Mouse (Mus musculus): ENCODE results near the gene Rbpj. TPM values are rescaled to one million over a fixed set of nuclear protein-coding genes. Genes with fewer than 3 reads are reported as not detected.

Rbpj gene
- polyA plus RNA-seq, 1 experiment from 2014 or later, result 67.9 TPM

DNA sequence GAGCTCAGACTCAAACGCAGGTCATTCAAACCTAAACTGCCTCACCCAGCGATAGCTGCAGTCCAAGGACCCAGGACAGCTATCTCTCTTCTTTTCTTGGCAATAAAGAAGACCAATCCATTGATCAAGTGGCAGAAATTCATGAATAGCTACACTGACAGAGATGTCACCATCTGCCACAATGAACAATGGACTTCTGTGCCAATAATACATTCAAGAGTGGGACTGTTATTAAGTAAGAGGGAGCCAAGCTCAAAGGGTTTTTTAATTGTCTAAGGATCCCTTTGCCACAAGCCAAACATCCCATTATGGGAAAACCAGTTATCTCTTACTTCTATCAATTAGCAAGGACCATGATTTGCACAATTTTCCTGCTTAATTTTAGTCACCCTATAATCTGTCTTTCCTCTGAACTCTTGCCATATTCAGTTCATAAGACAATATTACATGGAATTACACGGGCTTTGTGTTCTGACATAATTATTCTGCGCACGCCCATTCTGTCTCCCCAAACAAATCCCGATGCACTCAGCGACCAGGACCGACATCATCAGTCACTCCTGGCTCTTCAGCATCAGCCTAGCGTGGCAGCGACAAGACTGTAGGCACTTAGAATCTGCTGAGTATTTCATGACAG is 34.7 kb downstream of the Rbpj start:
- WGBS, result 60% methylated on average over 10 of the region's 10 CpGs
- no peak overlapping the region for H3K4me3 ChIP-seq (replicated peaks)
- no peak for ATAC-seq (ENCODE audit: low FRiP score)
- H3K36me3 ChIP-seq (replicated peaks), result no peaks in the 10 kb centered on the region
- no peak overlapping the region for H3K9ac ChIP-seq
- no peak overlapping the region for H3K4me2 ChIP-seq
- no peak overlapping the region for H3K27ac ChIP-seq
- no peaks in the 10 kb centered on the region for H3K27me3 ChIP-seq
- H3K9me3 ChIP-seq, result no peaks in the 10 kb centered on the region
- H3K4me1 ChIP-seq, result 0 out of 2 replicates have a peak, but pooled peaks cover 7% of the 10 kb centered on the region

DNA sequence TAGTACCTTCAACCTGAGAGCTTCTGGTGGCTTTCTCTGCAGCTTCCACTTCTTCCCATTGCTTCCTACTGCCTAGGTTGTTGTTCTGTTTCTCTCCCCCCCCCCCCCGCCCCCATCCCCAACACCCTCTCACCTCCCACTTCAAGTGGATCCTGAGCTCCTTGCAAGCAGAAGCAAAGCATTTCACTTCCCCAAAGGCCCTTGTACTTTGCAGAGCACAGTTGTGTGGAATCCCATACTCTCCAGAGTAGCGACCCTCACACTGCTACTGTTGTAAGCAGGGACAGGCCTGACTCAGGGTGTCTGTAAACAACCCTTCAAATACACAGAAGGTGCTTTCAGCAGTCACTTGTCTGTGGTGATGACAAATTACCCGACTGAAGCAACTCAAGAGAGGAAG is 37.3 kb downstream of the Rbpj start:
- ATAC-seq (ENCODE audit: low FRiP score), result no peak
- no peak overlapping the region for H3K9ac ChIP-seq
- H3K27ac ChIP-seq, result no peak overlapping the region
- H3K36me3 ChIP-seq (replicated peaks), result no peaks in the 10 kb centered on the region
- H3K4me1 ChIP-seq, result 0 out of 2 replicates have a peak, but pooled peaks cover 7% of the 10 kb centered on the region
- no peak overlapping the region for H3K4me3 ChIP-seq (replicated peaks)
- 80% methylated on average over 2 of the region's 3 CpGs for WGBS
- no peaks in the 10 kb centered on the region for H3K9me3 ChIP-seq
- no peak overlapping the region for H3K4me2 ChIP-seq
- no peaks in the 10 kb centered on the region for H3K27me3 ChIP-seq

DNA sequence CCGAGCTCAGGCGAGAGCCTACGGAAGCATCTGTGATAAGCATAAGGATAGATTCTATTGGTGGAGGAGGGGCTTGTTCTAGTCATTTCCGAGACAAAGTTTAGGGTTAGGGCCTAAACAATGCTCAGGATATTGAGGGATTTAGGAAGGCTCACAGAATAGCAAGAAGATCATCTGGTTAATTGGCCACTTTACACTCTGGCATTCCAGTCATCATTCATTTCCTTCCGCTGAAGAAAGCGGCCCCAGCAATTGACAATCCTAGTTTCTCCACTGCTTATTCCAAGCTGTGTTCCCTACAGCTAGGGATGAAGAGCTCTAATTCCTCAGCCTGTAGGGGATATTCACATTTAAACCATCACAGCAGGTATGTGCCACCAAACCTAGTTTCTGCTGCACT is 39.8 kb downstream of the Rbpj start:
- Histone ChIP-seq H3K9me3 (no peaks in the 10 kb centered on the region), H3K27me3 (no peaks in the 10 kb centered on the region), H3K27ac (no peak overlapping the region), H3K4me2 (no peak overlapping the region), H3K9ac (no peak overlapping the region), H3K4me3 (replicated peaks) (no peak overlapping the region), H3K4me1 (0 out of 2 replicates have a peak, but pooled peaks cover 3% of the 10 kb centered on the region), H3K36me3 (replicated peaks) (no peaks in the 10 kb centered on the region)
- 77% methylated on average over 6 of the region's 6 CpGs for WGBS
- ATAC-seq (ENCODE audit: low FRiP score), result no peak

DNA sequence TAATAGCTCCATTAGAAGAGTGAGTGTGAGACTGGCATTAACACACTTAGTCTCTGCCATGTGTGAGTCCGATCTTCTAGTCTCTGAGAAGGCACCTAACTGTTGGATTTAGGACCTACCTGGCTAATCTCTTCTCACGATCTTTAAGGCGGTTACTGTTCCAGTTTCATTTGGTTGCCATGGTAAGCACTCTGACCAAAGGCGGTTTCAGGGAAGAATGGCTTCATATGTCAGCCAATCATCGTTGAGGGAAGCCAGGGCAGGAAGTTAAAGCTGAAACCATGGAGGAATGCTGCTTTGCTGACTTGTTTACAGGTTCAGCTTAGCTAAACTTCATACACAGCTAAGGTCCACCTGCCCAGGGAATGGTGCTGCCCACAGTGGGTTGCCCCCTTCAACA is 41.4 kb downstream of the Rbpj start:
- Histone ChIP-seq H3K27ac (no peak overlapping the region), H3K4me3 (replicated peaks) (no peak overlapping the region), H3K9me3 (no peaks in the 10 kb centered on the region), H3K4me2 (no peak overlapping the region), H3K27me3 (no peaks in the 10 kb centered on the region), H3K36me3 (replicated peaks) (no peaks in the 10 kb centered on the region), H3K9ac (no peak overlapping the region), H3K4me1 (no peaks in the 10 kb centered on the region)
- 90% methylated on average over 5 of the region's 5 CpGs for WGBS
- ATAC-seq (ENCODE audit: low FRiP score), result no peak

DNA sequence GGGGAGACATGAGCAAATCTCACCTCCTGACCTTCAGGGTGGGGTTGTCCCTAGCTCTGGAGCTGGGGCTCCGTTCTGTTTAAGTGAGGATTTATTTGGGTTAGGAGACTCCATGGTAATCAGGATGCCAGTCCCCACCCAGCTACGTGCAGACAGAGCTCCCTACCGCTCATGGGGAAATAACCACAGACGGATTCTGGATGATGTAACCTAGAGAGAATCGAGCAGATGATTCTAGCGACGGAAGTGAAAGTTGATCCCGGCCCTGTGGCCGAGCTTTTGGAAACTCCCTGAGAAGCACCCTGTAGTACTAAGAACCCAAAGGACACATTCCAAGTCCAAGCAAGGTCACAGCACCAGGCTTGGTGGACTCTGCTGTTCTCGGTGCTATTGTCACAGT is 43.5 kb downstream of the Rbpj start:
- Histone ChIP-seq H3K36me3 (replicated peaks) (no peaks in the 10 kb centered on the region), H3K9ac (no peak overlapping the region), H3K27me3 (no peaks in the 10 kb centered on the region), H3K27ac (no peak overlapping the region), H3K4me3 (replicated peaks) (no peak overlapping the region), H3K4me2 (no peak overlapping the region), H3K4me1 (no peaks in the 10 kb centered on the region), H3K9me3 (no peaks in the 10 kb centered on the region)
- ATAC-seq (ENCODE audit: low FRiP score), result no peak
- 91% methylated on average over 10 of the region's 10 CpGs for WGBS

DNA sequence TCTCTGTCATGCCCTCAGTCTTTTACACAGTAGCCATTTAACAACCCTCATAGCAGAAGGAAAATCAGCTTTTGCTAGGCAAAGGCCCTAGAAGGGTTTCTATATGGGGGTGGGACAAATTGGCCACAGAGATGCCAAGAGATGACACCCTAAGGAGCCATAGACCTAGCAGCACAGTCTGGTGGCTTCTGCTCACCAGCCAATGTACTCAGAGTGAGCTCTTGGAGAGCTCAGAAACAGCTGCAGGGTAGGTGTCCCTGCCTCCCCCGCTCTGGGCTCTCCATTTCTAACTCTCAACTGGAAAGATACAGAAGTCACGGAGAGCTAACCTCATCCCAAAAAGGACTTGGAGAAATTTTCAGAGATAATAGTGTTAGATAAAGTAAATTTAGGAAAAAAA is 44.0 kb downstream of the Rbpj start:
- no peak overlapping the region for H3K27ac ChIP-seq
- no peak for ATAC-seq (ENCODE audit: low FRiP score)
- H3K9ac ChIP-seq, result no peak overlapping the region
- H3K4me3 ChIP-seq (replicated peaks), result no peak overlapping the region
- no peaks in the 10 kb centered on the region for H3K36me3 ChIP-seq (replicated peaks)
- no peak overlapping the region for H3K4me2 ChIP-seq
- H3K9me3 ChIP-seq, result no peaks in the 10 kb centered on the region
- H3K27me3 ChIP-seq, result no peaks in the 10 kb centered on the region
- WGBS, result 92% methylated on average over 2 of the region's 2 CpGs
- no peaks in the 10 kb centered on the region for H3K4me1 ChIP-seq

DNA sequence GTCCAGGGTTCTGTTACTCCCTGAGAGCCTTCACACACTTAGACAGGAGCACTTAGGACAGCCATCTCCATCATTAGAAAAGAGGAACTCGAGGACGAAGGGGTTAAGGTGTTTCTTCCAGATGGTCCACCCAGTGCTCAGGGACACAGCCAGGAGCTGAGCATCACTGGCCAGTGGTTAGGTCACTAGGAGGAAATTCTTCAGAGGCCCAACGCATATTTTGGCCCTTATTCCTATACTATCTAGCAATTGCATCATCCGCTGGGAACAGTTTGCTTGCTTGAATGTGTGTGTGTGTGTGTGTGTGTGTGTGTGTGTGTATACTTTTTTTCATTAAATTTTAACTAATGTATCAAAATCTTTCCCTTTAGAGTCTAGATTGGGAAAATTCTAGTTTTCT is 45.5 kb downstream of the Rbpj start:
- H3K4me1 ChIP-seq, result no peaks in the 10 kb centered on the region
- no peak overlapping the region for H3K4me2 ChIP-seq
- H3K36me3 ChIP-seq (replicated peaks), result no peaks in the 10 kb centered on the region
- no peaks in the 10 kb centered on the region for H3K9me3 ChIP-seq
- no peak overlapping the region for H3K9ac ChIP-seq
- H3K27me3 ChIP-seq, result no peaks in the 10 kb centered on the region
- 96% methylated on average over 4 of the region's 4 CpGs for WGBS
- H3K4me3 ChIP-seq (replicated peaks), result no peak overlapping the region
- ATAC-seq (ENCODE audit: low FRiP score), result no peak
- no peak overlapping the region for H3K27ac ChIP-seq

DNA sequence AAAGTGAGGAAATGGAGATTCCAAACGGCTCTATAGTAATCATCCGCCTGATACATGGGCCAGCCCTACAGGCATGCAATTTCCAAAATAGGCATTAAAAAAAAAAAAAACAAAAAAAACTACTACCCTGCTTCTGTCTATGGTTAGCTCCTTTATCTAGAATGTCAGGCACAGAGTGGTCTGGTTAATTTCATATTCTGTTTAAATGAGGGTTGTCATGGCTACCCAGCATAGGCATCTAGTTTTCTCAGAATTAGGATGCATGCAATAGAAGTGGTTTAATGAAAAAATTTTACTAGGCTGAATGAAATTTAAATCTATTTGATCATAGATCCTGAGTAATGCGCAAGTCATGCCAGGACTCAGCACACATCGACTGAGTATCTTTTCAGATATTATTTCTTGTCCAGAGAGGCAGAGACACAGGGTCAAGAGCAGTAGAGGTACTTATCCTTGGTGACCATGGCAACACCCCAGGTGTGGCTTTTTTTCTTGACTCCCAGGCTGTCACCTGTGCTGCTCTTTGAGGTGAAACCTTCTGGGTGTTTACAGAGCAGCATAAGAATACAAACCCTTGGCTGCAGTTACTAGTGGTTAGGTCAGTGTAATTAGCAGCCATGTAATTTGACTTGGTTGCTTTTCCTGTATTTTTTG is 49.1 kb downstream of the Rbpj start:
- no peak for ATAC-seq (ENCODE audit: low FRiP score)

DNA sequence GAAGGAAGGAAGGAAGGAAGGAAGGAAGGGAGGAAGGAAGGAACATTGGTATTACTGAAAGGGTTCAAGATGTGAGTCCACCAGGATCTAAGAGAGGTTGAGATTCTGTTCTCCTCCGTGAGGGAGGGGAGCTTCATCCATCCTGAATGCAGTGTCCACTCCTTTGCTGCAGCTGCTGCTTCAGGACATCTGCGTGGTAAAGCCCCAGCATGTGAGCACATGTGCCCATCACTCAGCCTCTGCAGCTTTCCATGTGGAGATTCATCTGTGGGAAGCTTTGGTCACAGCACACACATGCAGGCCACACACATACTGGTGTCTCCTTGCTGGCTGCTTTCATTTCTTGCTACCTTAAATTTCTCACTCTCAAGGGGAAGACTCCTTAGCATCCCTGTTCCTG is 50.5 kb downstream of the Rbpj start:
- H3K36me3 ChIP-seq (replicated peaks), result no peaks in the 10 kb centered on the region
- no peaks in the 10 kb centered on the region for H3K9me3 ChIP-seq
- no peak for ATAC-seq (ENCODE audit: low FRiP score)
- 78% methylated on average over 2 of the region's 2 CpGs for WGBS
- H3K27me3 ChIP-seq, result no peaks in the 10 kb centered on the region
- no peak overlapping the region for H3K4me2 ChIP-seq
- H3K9ac ChIP-seq, result no peak overlapping the region
- no peak overlapping the region for H3K4me3 ChIP-seq (replicated peaks)
- no peaks in the 10 kb centered on the region for H3K4me1 ChIP-seq
- H3K27ac ChIP-seq, result no peak overlapping the region

More for the DNA sequence above, 49.1 kb downstream of the Rbpj start:
- Histone ChIP-seq H3K36me3 (replicated peaks) (no peaks in the 10 kb centered on the region), H3K4me3 (replicated peaks) (no peak overlapping the region), H3K4me2 (no peak overlapping the region), H3K27ac (no peak overlapping the region), H3K9ac (no peak overlapping the region), H3K4me1 (no peaks in the 10 kb centered on the region), H3K27me3 (no peaks in the 10 kb centered on the region), H3K9me3 (no peaks in the 10 kb centered on the region)
- 83% methylated on average over 4 of the region's 4 CpGs for WGBS

DNA sequence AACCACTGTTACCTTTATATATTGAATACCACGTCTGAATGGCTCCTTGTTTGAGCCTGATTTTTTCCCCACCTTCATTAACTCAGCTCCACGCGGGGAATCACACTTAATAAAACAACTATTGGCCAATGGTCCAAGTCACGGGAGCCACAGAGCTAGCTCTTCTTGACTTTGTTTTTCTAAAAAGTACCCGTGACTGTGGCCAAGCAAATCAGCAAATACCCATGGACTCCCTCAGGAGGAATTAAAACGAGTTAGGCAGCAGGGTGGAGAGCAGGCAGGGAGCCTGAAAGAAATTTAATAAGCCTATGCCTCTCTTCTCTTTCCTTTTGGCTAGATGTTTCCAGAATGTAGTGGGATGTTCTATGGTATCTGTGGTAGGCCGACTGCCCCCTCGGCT is 51.9 kb downstream of the Rbpj start:
- Histone ChIP-seq H3K4me3 (replicated peaks) (no peak overlapping the region), H3K36me3 (replicated peaks) (no peaks in the 10 kb centered on the region), H3K9me3 (no peaks in the 10 kb centered on the region), H3K27ac (no peak overlapping the region), H3K4me1 (peaks cover 2% of the 10 kb centered on the region; the same call in 1 of the 2 replicates), H3K27me3 (no peaks in the 10 kb centered on the region), H3K9ac (no peak overlapping the region), H3K4me2 (no peak overlapping the region)
- ATAC-seq (ENCODE audit: low FRiP score), result no peak
- WGBS, result 81% methylated on average over 8 of the region's 8 CpGs

DNA sequence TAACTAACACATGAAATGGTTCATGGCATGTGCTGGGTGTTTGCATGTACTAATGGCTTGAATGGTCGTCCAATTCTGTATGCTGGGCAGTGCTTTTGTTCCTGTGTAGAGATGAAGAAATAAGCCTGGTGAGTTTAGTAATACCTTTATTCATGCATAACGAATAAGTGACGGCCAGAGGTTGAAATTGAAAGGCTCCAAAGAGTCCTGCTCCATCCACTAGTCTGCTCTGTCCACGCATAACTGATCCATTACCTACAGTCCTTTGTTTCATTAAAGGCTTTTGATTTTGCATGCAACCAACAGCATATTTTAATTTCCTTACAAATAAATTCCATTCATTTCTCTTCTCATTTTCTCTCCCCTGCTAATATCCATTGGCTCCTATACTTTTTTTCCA is 53.2 kb downstream of the Rbpj start:
- no peak for ATAC-seq (ENCODE audit: low FRiP score)
- Histone ChIP-seq H3K4me1 (peaks cover 13% of the 10 kb centered on the region), H3K27me3 (no peaks in the 10 kb centered on the region)

DNA sequence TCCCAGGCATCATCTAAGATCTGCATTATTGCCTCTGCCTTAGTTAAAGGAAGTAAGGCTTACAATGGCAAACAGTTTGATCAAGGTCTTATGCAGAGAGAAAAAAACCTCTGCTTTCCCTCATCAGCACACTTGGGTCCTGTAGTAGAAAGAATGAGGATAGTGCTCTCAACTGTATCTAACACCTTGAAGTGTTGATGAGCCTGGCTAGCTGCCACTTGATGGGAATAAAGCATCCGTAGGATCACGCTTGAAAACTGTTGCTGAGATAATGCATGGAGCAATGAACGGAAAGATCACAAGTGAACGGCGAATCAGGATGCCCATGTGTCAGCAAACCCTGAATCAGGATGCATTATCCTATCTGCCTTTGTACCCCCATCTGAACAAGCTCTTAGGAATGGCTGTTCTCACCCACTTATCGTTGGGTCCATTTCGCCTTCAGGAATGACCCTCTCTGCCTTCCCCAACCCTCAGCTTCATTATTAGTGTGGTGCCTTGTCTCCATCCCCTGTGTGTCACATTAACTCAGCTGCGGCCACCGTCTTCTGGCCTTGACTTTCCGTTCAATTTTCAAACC is 54.1 kb downstream of the Rbpj start:
- no peaks in the 10 kb centered on the region for H3K36me3 ChIP-seq (replicated peaks)
- no peak overlapping the region for H3K27ac ChIP-seq
- H3K27me3 ChIP-seq, result no peaks in the 10 kb centered on the region
- H3K9ac ChIP-seq, result no peak overlapping the region
- no peak overlapping the region for H3K4me3 ChIP-seq (replicated peaks)
- peaks cover 13% of the 10 kb centered on the region for H3K4me1 ChIP-seq
- WGBS, result 85% methylated on average over 10 of the region's 10 CpGs
- no peak for ATAC-seq (ENCODE audit: low FRiP score)
- no peak overlapping the region for H3K4me2 ChIP-seq
- no peaks in the 10 kb centered on the region for H3K9me3 ChIP-seq

More for the DNA sequence above, 53.2 kb downstream of the Rbpj start:
- no peak overlapping the region for H3K4me2 ChIP-seq
- H3K4me3 ChIP-seq (replicated peaks), result no peak overlapping the region
- 31% methylated on average over 4 of the region's 4 CpGs for WGBS
- H3K9me3 ChIP-seq, result no peaks in the 10 kb centered on the region
- no peak overlapping the region for H3K9ac ChIP-seq
- no peaks in the 10 kb centered on the region for H3K36me3 ChIP-seq (replicated peaks)
- no peak overlapping the region for H3K27ac ChIP-seq

DNA sequence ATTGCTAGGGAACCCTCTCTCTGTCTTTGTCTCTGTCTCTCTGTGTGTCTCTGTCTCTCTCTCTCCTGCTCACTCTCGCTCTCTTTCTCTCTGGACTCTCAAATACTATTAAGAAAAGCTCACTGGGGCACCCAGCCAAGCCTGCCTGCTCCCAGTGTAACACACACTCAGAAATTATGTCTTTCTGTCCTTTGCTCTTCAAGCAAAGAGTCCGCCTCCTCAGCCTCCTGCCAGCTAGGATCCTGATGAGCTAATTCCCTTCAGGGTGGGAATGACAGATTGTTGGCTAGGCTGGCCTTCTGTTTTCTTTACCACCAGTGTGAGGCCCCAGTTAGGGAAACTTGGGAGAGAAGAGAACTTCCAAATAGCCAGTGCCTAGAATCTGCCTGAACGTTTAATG is 57.1 kb downstream of the Rbpj start:
- ATAC-seq (ENCODE audit: low FRiP score), result peak; percentile 73; the same call in 1 of the 2 replicates
- no peaks in the 10 kb centered on the region for H3K9me3 ChIP-seq
- no peaks in the 10 kb centered on the region for H3K36me3 ChIP-seq (replicated peaks)
- H3K27ac ChIP-seq, result peak overlapping the region; percentile 32; the same call in 1 of the 2 replicates
- H3K4me3 ChIP-seq (replicated peaks), result no peak overlapping the region
- no peak overlapping the region for H3K4me2 ChIP-seq
- H3K27me3 ChIP-seq, result no peaks in the 10 kb centered on the region
- H3K9ac ChIP-seq, result no peak overlapping the region
- peaks cover 24% of the 10 kb centered on the region for H3K4me1 ChIP-seq
- 37% methylated on average over 3 of the region's 3 CpGs for WGBS

Data from forebrain, embryonic 12.5 days (tissue).